Mouse (Mus musculus): ENCODE results near the gene Ehbp1l1.

Gene Ehbp1l1

GRCm38 (mm10) chr19:5734325-5734724, 8.2 kb upstream of the Ehbp1l1 start:
- DNase-seq (ENCODE audit: low spot score in 2 of 2): no peak

GRCm38 (mm10) chr19:5731264-5731978, 5.3 kb upstream of the Ehbp1l1 start:
- peak; percentile 86 to 93 for DNase-seq (ENCODE audit: low spot score in 2 of 2)

GRCm38 (mm10) chr19:5730314-5731186, 4.4 kb upstream of the Ehbp1l1 start:
- DNase-seq (ENCODE audit: low spot score in 2 of 2): no peak

- peak; percentile 86 to 92 for DNase-seq (ENCODE audit: low spot score in 2 of 2)
Observed at GRCm38 (mm10) chr19:5729444-5729815, 3.3 kb upstream of the Ehbp1l1 start, which contains the start of gene Fam89b. Gene Fam89b (minus strand): TSS chr19:5729653.

- DNase-seq (ENCODE audit: low spot score in 2 of 2): peak in 1 of 2 experiments; percentile 52
Observed at GRCm38 (mm10) chr19:5728631-5729443, 2.7 kb upstream of the Ehbp1l1 start.

- peak; percentile 80 to 91 for DNase-seq (ENCODE audit: low spot score in 2 of 2)
Observed at GRCm38 (mm10) chr19:5727701-5728100, 1.6 kb upstream of the Ehbp1l1 start.

GRCm38 (mm10) chr19:5726961-5727578, 953 bp upstream of the Ehbp1l1 start:
- no peak for DNase-seq (ENCODE audit: low spot score in 2 of 2)

GRCm38 (mm10) chr19:5725029-5725707, 949 bp downstream of the Ehbp1l1 start:
- DNase-seq (ENCODE audit: low spot score in 2 of 2): no peak

- peak in 1 of 2 experiments; percentile 60 for DNase-seq (ENCODE audit: low spot score in 2 of 2)
Observed at GRCm38 (mm10) chr19:5724549-5724941, 1.6 kb downstream of the Ehbp1l1 start.

- no peak for DNase-seq (ENCODE audit: low spot score in 2 of 2)
Observed at GRCm38 (mm10) chr19:5723934-5724548, 2.1 kb downstream of the Ehbp1l1 start.

GRCm38 (mm10) chr19:5722848-5723425, 3.2 kb downstream of the Ehbp1l1 start:
- DNase-seq (ENCODE audit: low spot score in 2 of 2): no peak

- DNase-seq (ENCODE audit: low spot score in 2 of 2): no peak
Observed at GRCm38 (mm10) chr19:5721233-5721632, 4.9 kb downstream of the Ehbp1l1 start.

GRCm38 (mm10) chr19:5716955-5717354, 9.2 kb downstream of the Ehbp1l1 start:
- DNase-seq (ENCODE audit: low spot score in 2 of 2): no peak

- no peak for DNase-seq (ENCODE audit: low spot score in 2 of 2)
Observed at GRCm38 (mm10) chr19:5715793-5716688, 10.1 kb downstream of the Ehbp1l1 start.

GRCm38 (mm10) chr19:5713730-5714129, 12.4 kb downstream of the Ehbp1l1 start:
- DNase-seq (ENCODE audit: low spot score in 2 of 2): peak; percentile 63 to 73

GRCm38 (mm10) chr19:5713255-5713654, 12.9 kb downstream of the Ehbp1l1 start:
- DNase-seq (ENCODE audit: low spot score in 2 of 2): no peak

- DNase-seq (ENCODE audit: low spot score in 2 of 2): no peak
Observed at GRCm38 (mm10) chr19:5711907-5712460, 14.1 kb downstream of the Ehbp1l1 start.

- DNase-seq (ENCODE audit: low spot score in 2 of 2): peak in 1 of 2 experiments; percentile 73
Observed at GRCm38 (mm10) chr19:5711218-5711617, 14.9 kb downstream of the Ehbp1l1 start.

- peak in 1 of 2 experiments; percentile 57 for DNase-seq (ENCODE audit: low spot score in 2 of 2)
Observed at GRCm38 (mm10) chr19:5710581-5710980, 15.5 kb downstream of the Ehbp1l1 start.

Data from urinary bladder, postnatal 4 days (tissue).